Mouse (Mus musculus): ENCODE measurements at regions not wholly inside any gene's neighbourhood (a gene's known extent, or its start where the extent isn't known, plus 50 kb on each side); places are given as distances from the start of the nearest gene placed in this dataset.

DNA sequence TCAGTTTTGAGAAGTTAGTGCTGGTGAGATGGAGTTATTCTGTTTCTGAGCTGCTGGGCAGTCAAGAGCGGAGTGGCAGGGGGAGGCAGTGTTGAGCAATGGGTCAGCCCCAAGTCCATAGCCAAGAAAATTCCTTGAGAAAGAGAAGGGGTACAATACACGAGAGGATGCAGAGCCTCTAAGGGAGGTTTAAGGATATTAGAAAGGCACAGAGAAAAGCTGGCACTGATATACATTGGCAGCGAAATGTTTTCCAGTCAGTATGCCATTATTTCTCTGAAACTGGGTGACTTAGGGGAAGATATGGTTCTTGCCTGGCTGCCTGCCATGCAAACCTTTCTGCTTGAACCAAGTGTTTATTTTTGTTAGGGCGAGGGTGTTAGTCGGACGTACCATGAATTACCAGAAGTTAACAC lies 56.6 kb upstream of the Commd8 start:
- Histone ChIP-seq H3K36me3 (replicated peaks in 1 of 2; ENCODE audit: control insufficient read depth in 1 of 2, insufficient read depth in 1 of 2, low read length in 1 of 2) (peaks cover 11 to 43% of the 10 kb centered on the region in 2 experiments), H3K4me2 (ENCODE audit: insufficient read depth, low read depth, poor library complexity, severe bottlenecking) (peak overlapping the region; percentile 83; the same call in 1 of the 2 replicates), H3K27me3 (replicated peaks) (no peaks in the 10 kb centered on the region), H3K9me3 (replicated peaks; ENCODE audit: low read length) (no peaks in the 10 kb centered on the region), H3K4me3 (replicated peaks in 1 of 3; ENCODE audit: low read depth in 2 of 3, low read length in 2 of 3, poor library complexity in 1 of 3) (no peak overlapping the region), H3K4me1 (ENCODE audit: control insufficient read depth in 1 of 2, insufficient read depth in 2 of 2) (peaks cover 18 to 75% of the 10 kb centered on the region in 2 experiments), H3K27ac (ENCODE audit: insufficient read depth, low read depth) (no peak overlapping the region), H3K79me2 (replicated peaks; ENCODE audit: control insufficient read depth, extremely low read depth, insufficient read depth, poor library complexity, severe bottlenecking) (peaks cover 32% of the 10 kb centered on the region), H3K9ac (ENCODE audit: insufficient read depth, low read depth) (no peak overlapping the region)
- in situ Hi-C loops (cut with MboI; ENCODE audit: low pct_ligation_motif_present, low pct_unique_long_range_greater_than_20kb, low sequenced_read_pairs): no loop called here
- no peak for DNase-seq (ENCODE audit: extremely low read depth)
- TF ChIP-seq CTCF (conservative IDR thresholded peaks at IDR 0.05 in 1 of 2, IDR thresholded peaks at IDR 0.05 in 1 of 2; ENCODE audit: low read depth in 2 of 2, low read length in 2 of 2): peak in 1 of 2 experiments; percentile 16; a peak in 1 of 4 replicates
- TF ChIP-seq USF2 (conservative IDR thresholded peaks at IDR 0.05; ENCODE audit: low read depth, low read length): no peak
- no peak for TF ChIP-seq RAD21 (IDR thresholded peaks at IDR 0.05; ENCODE audit: low read depth, low read length)
- dilution Hi-C loops (cut with MboI; ENCODE audit: extremely low pct_ligation_motif_present, extremely low pct_unique_long_range_greater_than_20kb, low sequenced_read_pairs): no loop called here

DNA sequence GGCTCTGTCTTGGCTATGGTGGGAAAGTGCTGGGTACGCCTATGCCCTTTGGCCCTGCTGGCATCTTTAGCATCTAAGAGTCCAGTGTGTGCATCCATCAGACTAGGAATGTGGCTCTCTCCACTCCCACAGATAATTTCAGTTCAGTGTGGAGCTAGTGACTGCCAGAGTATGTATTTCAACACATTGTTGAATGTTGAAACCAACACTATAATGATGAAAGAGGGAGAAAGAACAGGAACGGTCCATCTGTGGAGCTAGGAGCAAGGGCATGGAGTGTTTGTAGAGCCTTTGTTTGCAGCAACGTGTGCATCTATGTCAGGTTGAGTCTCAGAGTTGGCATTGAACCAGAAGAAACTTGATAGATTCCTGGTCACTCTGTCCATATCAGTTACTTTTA lies 54.9 kb upstream of the Commd8 start:
- H3K27ac ChIP-seq (ENCODE audit: insufficient read depth, low read depth): no peak overlapping the region
- peaks cover 34% of the 10 kb centered on the region for H3K79me2 ChIP-seq (replicated peaks; ENCODE audit: control insufficient read depth, extremely low read depth, insufficient read depth, poor library complexity, severe bottlenecking)
- no peak overlapping the region for H3K4me3 ChIP-seq (replicated peaks in 1 of 3; ENCODE audit: low read depth in 2 of 3, low read length in 2 of 3, poor library complexity in 1 of 3)
- H3K36me3 ChIP-seq (replicated peaks in 1 of 2; ENCODE audit: control insufficient read depth in 1 of 2, insufficient read depth in 1 of 2, low read length in 1 of 2): peaks cover 0 to 40% of the 10 kb centered on the region in 2 experiments
- no peaks in the 10 kb centered on the region for H3K27me3 ChIP-seq (replicated peaks)
- no peak for TF ChIP-seq UBTF (IDR thresholded peaks at IDR 0.05; ENCODE audit: low read depth, low read length)
- TF ChIP-seq TCF12 (IDR thresholded peaks at IDR 0.05; ENCODE audit: low read depth, low read length): no peak
- TF ChIP-seq ETS1 (conservative IDR thresholded peaks at IDR 0.05; ENCODE audit: low read depth, low read length): no peak
- TF ChIP-seq MAZ (IDR thresholded peaks at IDR 0.05; ENCODE audit: low read depth, low read length): no peak
- no peak for TF ChIP-seq ZKSCAN1 (IDR thresholded peaks at IDR 0.05; ENCODE audit: borderline replicate concordance, low read depth, low read length)
- TF ChIP-seq NELFE (IDR thresholded peaks at IDR 0.05; ENCODE audit: low read depth, low read length): no peak
- no peak for TF ChIP-seq RAD21 (IDR thresholded peaks at IDR 0.05; ENCODE audit: low read depth, low read length)
- TF ChIP-seq HCFC1 (IDR thresholded peaks at IDR 0.05; ENCODE audit: low read depth, low read length): no peak
- no peak for TF ChIP-seq MAX (IDR thresholded peaks at IDR 0.05; ENCODE audit: low read length)
- TF ChIP-seq MXI1 (IDR thresholded peaks at IDR 0.05; ENCODE audit: low read depth, low read length): no peak
- TF ChIP-seq GABPA (IDR thresholded peaks at IDR 0.05; ENCODE audit: insufficient replicate concordance, low read depth, low read length): no peak
- no peak for TF ChIP-seq USF2 (conservative IDR thresholded peaks at IDR 0.05; ENCODE audit: low read depth, low read length)
- TF ChIP-seq CTCF (conservative IDR thresholded peaks at IDR 0.05 in 1 of 2, IDR thresholded peaks at IDR 0.05 in 1 of 2; ENCODE audit: low read depth in 2 of 2, low read length in 2 of 2): no peak
- TF ChIP-seq IRF4 (IDR thresholded peaks at IDR 0.05; ENCODE audit: low read depth, low read length): no peak
- no peak for TF ChIP-seq MYC (IDR thresholded peaks at IDR 0.05; ENCODE audit: low read depth, low read length)
- no peak for TF ChIP-seq BHLHE40 (IDR thresholded peaks at IDR 0.05; ENCODE audit: low read depth, low read length)
- no peak for TF ChIP-seq MAFK (IDR thresholded peaks at IDR 0.05; ENCODE audit: insufficient replicate concordance, low read length)
- TF ChIP-seq POLR2AphosphoS2 (IDR thresholded peaks at IDR 0.05; ENCODE audit: low read depth, low read length): no peak
- H3K4me1 ChIP-seq (ENCODE audit: control insufficient read depth in 1 of 2, insufficient read depth in 2 of 2): peaks cover 19 to 78% of the 10 kb centered on the region in 2 experiments
- DNase-seq (ENCODE audit: extremely low read depth): no peak
- dilution Hi-C loops (cut with MboI; ENCODE audit: extremely low pct_ligation_motif_present, extremely low pct_unique_long_range_greater_than_20kb, low sequenced_read_pairs): no loop called here
- in situ Hi-C loops (cut with MboI; ENCODE audit: low pct_ligation_motif_present, low pct_unique_long_range_greater_than_20kb, low sequenced_read_pairs): no loop called here
- H3K9ac ChIP-seq (ENCODE audit: insufficient read depth, low read depth): no peak overlapping the region
- no peaks in the 10 kb centered on the region for H3K9me3 ChIP-seq (replicated peaks; ENCODE audit: low read length)
- H3K4me2 ChIP-seq (ENCODE audit: insufficient read depth, low read depth, poor library complexity, severe bottlenecking): no peak overlapping the region

All from CH12.LX (cell line).